Mouse (Mus musculus): ENCODE data around the gene Dop1b.

- no peak for TF ChIP-seq POLR2A (IDR thresholded peaks at IDR 0.05; ENCODE audit: borderline replicate concordance, insufficient read depth, low read length)
- no peak for TF ChIP-seq CTCF (IDR thresholded peaks at IDR 0.05; ENCODE audit: borderline replicate concordance, insufficient read depth, low read depth, low read length)
Measured at GRCm38 (mm10) chr16:93833551-93833950, 121.8 kb downstream of the Dop1b start.

Data from cerebellum, adult 2 months (tissue).